Mouse (Mus musculus) layer of hippocampus, adult 9-11 months (tissue): ENCODE measurements around the gene Col18a1.
A peak's percentile ranks its signal among the peaks of the same experiment; 100 is the strongest.

Source experiments
- DNase-seq: peaks from one replicate; pipeline ENCODE4 v3.0.0; 2022

Gene Col18a1

GRCm38 (mm10) chr10:77103689-77104088 is 62.7 kb downstream of the Col18a1 start:
- no peak for DNase-seq

GRCm38 (mm10) chr10:77099777-77100176 is 66.6 kb downstream of the Col18a1 start:
- no peak for DNase-seq

- no peak for DNase-seq
Measured at GRCm38 (mm10) chr10:77098619-77099018, 67.7 kb downstream of the Col18a1 start.

GRCm38 (mm10) chr10:77097890-77098200 is 68.5 kb downstream of the Col18a1 start:
- DNase-seq = no peak

DNA sequence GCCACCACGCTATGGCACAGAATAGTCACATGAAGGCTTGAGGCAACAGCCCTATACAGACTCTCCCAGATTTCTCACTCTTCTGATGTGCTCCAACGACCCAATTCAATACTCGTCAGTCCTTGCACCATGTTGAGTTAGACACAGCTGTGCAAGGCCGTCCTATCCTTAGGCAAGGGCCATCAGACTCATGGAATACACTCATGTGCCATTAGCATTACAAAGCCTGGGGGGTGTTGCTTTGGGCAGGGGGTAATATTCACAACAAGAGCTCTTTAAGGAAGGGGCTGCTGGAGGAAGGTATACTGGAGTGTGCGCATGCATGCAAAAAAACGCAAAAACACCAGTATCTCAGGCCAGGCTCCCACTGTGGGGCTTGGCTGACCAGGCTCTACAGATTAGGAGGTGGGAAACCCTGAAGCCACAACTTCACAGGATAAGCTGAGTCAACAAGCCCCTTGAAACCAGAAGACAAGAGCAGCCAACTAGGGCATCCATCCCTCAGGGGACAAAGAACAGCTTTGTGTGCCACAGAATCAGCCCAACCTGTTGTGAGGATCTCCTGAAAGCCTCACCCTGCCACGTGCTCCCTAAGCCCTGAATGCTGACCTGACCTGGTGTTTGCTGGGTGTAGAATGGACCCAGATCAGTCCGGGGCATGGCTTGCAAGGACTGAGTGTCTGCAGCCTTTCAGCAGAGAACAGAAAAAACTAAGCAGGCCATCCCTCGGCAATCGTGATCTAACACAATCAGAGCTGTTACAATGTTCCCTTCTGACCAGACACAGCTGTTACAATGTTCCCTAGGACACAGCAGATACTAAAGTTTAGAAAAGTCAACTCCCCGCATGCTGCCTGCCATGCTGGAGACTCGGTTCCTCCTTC is 69.1 kb downstream of the Col18a1 start:
- no peak for DNase-seq

- peak; percentile 39 for DNase-seq
Measured at GRCm38 (mm10) chr10:77095666-77096065, 70.7 kb downstream of the Col18a1 start.

DNA sequence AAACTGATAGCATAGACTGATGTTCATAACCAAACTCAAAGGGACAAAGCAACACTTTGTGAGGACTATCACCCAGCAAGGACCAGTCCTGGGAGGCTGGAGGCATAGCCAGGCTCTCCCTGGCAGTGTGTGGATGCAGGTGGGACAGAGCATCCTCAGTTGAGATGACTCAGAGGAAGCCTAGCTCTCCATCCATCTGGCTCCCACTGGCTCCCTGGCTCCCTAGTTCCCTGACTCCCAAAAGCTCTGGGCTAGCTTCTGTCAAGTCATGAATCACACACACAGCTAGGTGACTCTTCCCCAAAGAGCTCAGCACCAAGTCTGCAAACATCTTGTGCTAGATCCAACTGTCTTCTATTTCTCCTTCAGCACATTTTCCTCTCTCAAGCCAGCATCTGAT is 72.5 kb downstream of the Col18a1 start:
- peak; percentile 54 for DNase-seq

- DNase-seq = no peak
Measured at GRCm38 (mm10) chr10:77091538-77092097, 74.7 kb downstream of the Col18a1 start.

DNA sequence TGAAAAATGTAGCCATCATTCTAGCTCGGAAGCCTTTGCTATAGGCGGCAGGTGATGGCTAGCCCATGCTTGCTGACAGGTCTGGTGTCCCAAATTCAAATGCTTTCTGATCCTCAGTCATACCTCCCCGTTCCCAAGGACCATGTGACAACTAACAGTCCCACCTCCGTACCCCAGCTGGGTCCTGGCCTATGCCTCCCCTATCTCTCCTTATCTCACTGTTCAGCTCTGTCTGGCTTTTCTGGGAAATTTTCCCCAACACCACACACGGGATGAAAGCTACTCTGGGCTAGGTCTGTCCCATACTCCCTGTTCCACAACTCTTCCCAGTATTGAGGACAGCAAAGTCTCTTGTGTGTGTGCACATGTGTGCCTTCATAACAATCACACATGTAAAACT is 76.3 kb downstream of the Col18a1 start:
- DNase-seq = no peak

DNA sequence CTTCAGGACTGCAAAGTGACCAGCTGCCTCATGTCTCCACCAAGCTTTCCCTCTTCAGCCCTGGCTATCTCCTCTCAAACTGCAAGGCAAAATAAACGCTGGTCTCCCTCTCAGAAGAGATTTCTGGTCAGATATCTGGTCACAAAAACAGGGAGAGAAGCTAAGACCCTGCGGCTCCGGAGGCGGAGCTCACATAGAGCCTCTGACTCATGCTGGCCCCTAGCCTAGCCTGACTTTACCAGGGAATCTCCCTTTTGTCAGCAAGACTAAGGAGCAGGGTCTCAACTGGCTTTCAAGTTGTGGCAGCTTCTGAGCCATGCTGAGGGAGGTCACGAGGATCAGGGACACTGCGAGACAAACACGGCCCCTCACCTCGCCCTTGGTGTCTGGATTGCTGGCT is 77.0 kb downstream of the Col18a1 start:
- no peak for DNase-seq

- DNase-seq = no peak
Measured at GRCm38 (mm10) chr10:77084568-77084967, 81.8 kb downstream of the Col18a1 start.

GRCm38 (mm10) chr10:77082921-77083320 is 83.4 kb downstream of the Col18a1 start:
- no peak for DNase-seq

GRCm38 (mm10) chr10:77082453-77082852 is 83.9 kb downstream of the Col18a1 start:
- peak; percentile 58 for DNase-seq

- DNase-seq = no peak
Measured at GRCm38 (mm10) chr10:77078961-77079360, 87.4 kb downstream of the Col18a1 start.

- no peak for DNase-seq
Measured at GRCm38 (mm10) chr10:77078456-77078855, 87.9 kb downstream of the Col18a1 start.

- no peak for DNase-seq
Measured at GRCm38 (mm10) chr10:77074276-77074974, 91.9 kb downstream of the Col18a1 start.

GRCm38 (mm10) chr10:77070072-77070471 is 96.3 kb downstream of the Col18a1 start:
- peak; percentile 34 for DNase-seq

DNA sequence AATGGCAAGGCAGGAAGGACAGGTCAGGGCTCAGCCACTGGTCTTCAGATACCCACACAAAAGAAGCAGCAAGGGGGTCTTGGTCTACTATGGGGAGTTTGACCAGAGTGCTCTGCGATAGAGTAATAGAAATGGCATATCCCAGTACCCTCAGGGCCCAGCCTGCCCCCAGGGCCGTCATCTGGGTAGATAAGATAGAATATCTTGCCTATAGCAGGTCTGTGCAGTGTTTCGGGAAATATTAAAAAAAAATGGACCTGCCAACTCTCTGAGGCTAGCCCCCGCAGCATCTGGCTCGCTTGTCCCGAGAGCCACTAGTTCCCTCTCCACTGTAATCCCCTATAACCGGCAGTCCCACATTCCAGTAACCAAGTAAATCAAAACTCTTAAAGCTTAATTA is 97.9 kb downstream of the Col18a1 start:
- DNase-seq = no peak

DNA sequence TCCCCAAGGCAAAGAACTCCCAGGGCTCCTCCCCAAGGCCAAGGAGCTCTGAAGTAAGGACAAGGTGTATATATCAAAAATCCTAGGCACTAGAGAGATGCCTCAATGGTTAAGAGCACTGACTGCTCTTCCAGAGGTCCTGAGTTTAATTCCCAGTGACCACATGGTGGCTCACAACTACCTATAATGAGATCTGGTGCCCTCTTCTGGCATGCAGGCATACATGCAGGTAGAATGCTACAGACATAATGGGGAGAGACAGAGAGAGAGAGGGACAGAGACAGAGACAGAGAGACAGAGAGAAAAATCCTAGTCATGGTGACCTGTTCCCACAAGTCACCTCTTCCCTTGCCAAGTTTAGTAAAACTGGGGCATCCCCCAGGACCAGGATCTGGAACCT is 101.7 kb downstream of the Col18a1 start:
- no peak for DNase-seq

DNA sequence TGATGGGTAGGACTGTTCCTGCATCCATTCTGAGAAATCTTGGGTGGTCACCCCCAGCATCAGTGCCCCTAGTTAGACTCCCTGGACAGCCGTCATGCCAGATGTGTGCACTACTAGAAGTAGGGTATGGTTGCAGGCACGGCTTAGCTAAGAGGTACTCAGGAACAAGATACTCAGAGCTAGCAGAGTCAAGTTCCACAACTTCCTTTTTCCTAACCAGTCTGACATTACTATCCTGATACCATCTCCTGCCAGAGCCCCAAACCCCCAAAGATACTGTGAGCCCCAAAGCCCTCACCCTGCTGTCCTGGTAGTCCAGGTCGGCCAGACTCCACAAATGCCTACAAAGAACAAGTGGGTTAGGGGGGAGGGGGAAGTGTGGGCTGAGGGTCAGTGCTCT is 102.1 kb downstream of the Col18a1 start:
- no peak for DNase-seq

GRCm38 (mm10) chr10:77062393-77063010 is 103.8 kb downstream of the Col18a1 start:
- DNase-seq = no peak

GRCm38 (mm10) chr10:77061426-77061825 is 104.9 kb downstream of the Col18a1 start:
- DNase-seq = no peak

DNA sequence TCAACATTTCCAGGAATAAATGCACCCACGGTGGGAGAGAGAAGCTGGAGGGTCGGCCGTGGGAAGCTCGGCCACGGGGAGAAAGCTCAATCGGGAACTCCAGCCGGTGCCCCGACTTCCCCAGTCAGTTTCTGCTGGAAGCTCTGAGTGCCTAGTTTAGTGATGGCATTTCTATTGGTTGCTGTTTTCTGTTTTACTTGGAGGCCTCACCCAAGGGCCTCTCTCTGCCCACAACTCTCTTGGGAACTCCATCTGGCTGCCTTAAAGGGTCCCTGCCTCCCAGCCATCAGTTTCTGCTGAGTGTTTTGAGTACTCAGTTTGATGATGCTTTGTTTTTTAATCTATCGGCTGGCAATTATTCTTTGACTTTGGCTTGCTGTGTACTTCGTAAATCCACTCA is 109.6 kb downstream of the Col18a1 start:
- no peak for DNase-seq

DNA sequence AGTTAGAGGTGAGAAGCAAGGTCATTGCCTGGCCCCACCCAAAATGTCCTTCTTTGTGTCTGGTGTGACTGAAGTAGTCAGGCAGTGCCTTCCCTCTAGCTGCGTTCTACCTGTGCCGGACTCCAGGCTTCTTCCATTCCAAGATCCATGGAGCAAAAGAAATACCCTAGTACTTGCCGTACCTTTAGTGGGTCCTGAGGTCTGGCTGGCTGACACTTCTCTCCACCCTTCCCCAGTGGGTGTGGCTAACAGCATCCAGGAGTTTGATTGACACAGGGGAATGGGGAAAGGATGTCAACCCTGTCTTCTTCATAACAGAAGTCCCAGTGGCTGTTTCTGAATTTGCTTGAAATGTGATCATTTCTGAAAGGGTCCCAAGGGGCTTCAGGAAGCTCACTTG is 117.7 kb downstream of the Col18a1 start:
- DNase-seq = no peak
